Mouse (Mus musculus): ENCODE measurements around the gene Fbxl17.

DNA sequence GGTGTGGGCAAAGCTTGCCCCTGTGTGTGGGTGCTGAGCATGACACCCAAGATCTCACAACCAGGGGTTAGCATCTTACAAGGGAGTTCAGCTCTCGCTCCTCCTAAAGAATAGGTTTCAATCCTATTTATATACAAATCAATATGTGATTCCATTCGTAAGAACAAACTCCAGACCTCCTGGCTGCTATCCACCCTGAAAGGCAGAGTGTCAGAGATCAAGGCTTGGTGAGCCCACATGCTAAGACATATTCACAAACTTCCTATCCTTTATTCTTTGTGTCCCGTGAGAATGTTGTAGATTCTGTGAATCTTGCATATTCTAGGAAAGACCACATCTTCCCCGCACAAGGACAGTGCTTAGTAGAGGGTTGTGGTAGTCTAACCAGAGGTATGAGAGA is 108.9 kb downstream of the Fbxl17 start:
- TF ChIP-seq CTCF (IDR thresholded peaks at IDR 0.05; ENCODE audit: control insufficient read depth, insufficient read depth, insufficient replicate concordance, low read depth, low read length) (no peak), POLR2A (IDR thresholded peaks at IDR 0.05; ENCODE audit: control insufficient read depth, low read depth, low read length) (no peak)
